Mouse (Mus musculus) small intestine, adult 2 months (tissue): ENCODE data around the gene Mpi.

Experiments
- CTCF ChIP-seq: fragments of 200-500 bp; IDR thresholded peaks from 2 replicates; pipeline ENCODE4 v1.5.1; 2012; ENCODE audit warnings: low read depth, mild to moderate bottlenecking, control low read depth, inconsistent platforms, low read length, moderate library complexity, mixed read lengths; ENCODE audit not compliant: insufficient replicate concordance, insufficient read length; ENCODE audit errors: extremely low read depth
- POLR2A ChIP-seq: fragments of 200-500 bp; IDR thresholded peaks from 2 replicates; pipeline ENCODE4 v1.6.1; 2012; ENCODE audit warnings: low read depth, mild to moderate bottlenecking, control low read depth, inconsistent platforms, low read length, moderate library complexity

DNA sequence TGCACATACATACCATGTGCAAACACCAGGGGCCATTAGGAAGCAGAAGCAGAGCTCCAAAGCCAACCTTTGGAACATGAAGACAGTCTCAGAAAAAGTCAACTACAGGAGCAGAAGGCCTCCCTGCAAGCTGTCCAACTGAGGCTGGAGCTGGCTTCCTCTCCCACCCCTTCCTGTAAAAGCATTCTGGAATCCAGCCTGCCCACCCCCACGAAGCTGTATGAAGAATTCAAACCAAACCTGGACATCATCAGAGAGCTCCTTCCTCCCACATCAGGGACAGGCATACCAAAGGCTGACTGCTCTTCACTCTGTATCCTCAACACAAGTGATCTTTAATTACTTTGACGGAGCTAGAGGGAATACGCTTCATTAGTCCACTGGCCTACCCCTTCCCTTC is 8.6 kb downstream of the Mpi start:
- no peak for TF ChIP-seq CTCF
- no peak for TF ChIP-seq POLR2A
